Mouse (Mus musculus): ENCODE data around the gene Wnt8b.
A peak's percentile ranks its signal among the peaks of the same experiment; 100 is the strongest.

Gene Wnt8b

DNA sequence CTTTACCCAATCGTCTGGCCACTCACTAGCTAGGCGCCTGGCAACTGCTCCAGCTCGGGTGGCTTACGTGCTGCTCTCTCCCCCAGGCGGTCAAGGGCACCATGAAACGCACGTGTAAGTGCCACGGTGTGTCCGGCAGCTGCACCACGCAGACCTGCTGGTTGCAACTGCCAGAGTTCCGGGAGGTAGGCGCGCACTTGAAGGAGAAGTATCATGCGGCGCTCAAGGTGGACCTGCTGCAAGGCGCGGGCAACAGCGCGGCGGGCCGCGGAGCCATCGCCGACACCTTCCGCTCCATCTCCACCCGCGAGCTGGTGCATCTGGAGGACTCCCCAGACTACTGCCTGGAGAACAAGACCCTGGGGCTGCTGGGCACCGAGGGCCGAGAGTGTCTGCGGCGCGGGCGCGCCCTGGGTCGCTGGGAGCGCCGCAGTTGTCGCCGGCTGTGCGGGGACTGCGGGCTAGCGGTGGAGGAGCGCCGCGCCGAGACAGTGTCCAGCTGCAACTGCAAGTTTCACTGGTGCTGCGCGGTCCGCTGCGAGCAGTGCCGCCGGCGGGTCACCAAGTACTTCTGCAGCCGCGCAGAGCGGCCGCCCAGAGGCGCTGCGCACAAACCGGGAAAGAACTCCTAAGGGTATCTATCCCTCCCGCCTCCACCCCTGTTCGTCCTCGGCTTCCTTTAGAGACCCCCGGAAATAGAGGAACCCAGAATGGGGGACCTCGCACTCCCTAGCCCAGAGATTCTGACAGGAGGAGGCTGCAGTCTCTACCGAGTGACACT is 18.4 kb downstream of the Wnt8b start:
- DNase-seq (ENCODE audit: low read depth, low spot score) = peak; percentile 21

DNA sequence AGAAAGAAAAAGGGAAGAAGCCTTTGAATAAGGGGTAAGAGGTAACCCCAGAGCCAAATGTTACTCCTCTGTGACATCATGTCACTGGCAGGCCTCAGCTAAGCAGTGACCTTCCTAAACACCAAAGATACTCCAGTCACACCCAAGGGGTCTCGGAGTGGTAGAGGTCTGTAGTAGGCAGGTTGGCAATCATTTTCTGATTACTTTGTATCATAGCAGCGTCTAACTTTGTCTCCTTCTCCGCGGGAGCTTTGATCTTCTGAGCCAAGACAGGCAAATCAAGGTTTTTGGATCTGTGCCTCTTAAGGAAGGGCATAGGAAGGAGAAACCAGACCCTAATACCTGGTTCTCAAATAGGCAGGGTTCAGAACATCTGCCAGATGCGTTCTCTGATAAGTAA is 19.3 kb downstream of the Wnt8b start:
- DNase-seq (ENCODE audit: low read depth, low spot score) = peak; percentile 5

DNA sequence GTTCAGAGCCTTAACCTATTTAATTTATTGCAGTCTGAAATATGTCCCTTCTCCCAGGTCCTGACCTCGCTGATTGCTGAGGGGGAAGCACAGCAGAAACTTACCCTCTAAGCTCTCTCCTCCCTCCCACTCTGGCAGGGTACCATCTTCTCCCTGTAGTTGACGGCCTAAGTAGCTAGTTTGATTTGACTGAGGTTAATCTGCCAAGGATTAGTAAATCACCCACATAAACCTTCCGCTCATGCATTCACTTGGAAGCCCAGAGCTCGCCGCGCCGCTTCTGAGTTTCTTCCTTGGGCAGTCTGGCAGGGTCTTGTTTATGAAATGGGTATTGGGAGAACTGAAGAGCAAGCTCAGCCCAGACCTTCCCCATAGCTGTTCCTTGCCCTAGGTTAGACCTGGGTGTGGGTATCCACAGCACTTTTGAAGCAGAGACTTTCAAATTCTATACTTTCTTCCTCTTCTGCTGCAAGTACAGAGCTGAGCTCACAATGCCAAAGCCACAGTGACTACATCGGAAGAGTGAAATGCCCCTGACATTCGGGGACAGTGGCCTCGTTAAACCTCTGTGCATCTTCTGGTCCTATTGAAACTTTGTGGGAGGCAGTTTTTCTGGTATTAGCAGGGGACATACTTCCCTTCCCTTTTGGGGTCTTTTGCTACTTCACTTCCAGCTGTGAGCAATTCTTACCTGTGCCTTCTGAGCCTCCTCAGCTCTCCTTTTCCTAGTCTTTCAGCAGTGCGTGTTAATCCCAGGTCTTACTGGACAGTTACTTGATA is 20.0 kb downstream of the Wnt8b start:
- DNase-seq (ENCODE audit: low read depth, low spot score) = no peak

DNA sequence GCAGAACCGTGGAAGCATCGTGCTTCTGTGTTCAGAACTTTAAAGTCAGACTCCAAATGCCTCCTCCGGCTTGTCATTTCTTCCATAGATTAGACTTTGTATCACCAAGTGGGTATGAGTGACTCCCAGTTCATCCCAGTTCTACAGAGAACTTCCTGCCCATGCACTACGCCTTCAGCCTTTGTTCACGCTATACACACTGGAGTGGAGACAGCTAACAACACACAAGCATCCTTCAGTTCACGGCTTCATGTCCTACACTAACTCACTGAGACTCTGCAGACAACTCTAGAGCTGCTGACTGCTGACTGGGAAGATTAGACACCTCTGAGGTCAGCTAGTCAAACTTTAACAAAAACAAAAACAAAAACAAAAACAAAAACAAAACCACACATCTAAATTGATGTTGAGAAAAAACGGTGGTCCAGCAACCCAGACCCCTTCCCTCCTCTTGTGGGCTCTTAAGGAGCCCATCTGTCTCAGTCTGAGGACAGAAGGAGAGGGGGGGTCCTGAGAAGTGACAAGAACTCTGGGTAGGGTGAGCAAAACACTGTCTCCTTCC is 20.7 kb downstream of the Wnt8b start:
- DNase-seq (ENCODE audit: low read depth, low spot score) = no peak

DNA sequence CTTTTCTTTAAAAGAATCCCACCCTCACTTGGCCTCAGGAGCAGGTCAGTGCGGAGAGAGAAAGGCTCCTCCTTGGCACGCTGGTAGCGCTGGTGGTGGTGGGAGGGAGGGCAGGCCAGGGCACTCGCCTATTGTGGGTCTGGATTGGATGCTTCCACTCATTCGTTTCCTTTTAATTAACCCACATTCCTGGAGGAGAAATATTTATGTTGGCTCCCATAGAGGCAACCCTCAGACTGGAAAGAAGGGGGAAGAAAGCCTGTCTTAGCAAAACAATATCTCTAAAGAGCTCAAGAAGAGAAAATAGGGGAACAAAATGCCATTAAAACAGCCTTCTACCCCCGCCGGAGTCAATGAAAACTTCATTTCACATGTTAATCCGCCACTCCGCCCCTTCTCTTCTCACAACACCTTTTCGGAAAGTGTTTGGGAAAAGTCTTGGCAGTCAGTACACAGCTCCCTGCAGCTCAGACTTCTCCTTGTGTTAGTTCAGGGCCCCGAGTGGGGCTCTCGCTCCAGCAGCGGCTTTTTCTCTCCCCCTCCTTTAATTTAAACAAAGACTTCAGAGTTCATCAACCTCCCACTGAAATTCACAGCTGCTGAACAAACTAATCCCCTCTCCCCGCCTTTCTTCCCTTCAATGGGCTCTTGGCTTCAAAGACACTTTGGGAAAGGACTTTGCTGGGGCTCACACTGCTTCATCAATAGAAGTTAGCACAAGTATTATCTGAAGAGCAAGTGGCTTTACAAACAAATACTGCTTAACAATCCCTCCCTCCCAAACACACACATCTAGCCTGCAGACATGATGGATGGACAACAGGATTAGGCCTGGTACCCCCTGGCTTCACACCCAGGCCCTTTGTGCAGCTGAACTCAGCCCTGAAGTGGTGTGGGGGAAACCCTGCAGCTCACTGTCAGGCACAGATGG is 21.5 kb downstream of the Wnt8b start:
- DNase-seq (ENCODE audit: low read depth, low spot score) = no peak

DNA sequence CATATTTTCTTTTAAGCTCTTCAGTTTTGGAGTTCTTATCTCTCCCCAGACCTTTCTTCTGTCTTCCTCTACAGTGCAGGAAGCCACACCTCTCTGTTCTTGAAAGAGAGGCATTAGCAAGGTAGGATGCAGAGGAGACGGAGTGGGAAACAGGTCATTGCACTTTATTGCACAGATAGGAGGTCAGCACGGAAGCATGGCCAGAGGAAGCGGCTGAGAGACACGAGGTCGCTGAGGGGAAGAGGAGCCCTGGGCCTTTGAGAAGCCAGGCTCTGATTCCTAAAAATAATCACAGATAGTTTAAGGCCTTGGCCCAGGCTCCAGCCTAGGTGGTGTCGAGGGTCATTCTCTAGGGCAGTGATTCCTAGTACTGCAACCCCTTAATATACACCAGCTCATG is 22.5 kb downstream of the Wnt8b start:
- DNase-seq (ENCODE audit: low read depth, low spot score) = no peak

DNA sequence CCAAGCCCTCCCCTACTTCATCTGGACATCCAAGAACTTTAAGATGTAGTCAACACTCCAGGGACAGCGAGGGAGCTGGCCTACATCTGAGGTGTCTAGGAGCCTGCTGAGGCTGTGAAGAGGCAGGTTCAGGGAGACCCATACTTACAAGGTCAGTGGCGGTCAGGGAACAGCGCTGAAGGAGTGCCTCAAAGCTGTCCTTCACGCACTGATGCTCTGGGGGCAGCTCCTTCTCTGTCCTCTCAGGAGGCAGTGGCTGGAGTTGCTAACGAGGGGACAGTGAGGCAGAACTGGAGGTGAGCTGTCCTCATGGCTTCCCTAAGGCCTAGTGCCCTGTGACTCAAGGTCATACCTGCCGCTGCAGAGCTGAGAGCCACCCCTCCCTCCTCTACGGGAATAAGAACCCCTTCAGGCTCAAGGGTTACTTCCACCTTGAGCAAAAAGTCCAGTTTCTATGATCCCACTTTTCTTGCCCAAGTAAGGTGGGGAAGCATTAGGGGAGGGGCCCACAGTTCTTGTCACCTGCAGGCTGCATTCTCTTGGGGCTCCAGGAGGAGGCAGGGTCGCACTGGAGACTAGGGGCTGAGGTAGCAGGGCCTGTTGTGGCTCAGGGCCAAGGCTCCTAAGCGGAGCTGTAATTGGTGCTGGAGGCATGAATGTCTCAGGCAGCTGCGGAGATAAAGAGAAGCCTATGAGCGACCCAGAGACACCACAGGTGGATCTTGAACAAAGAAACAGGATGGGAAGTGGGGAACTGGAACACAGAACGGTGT is 24.9 kb downstream of the Wnt8b start:
- no peak for DNase-seq (ENCODE audit: low read depth, low spot score)

DNA sequence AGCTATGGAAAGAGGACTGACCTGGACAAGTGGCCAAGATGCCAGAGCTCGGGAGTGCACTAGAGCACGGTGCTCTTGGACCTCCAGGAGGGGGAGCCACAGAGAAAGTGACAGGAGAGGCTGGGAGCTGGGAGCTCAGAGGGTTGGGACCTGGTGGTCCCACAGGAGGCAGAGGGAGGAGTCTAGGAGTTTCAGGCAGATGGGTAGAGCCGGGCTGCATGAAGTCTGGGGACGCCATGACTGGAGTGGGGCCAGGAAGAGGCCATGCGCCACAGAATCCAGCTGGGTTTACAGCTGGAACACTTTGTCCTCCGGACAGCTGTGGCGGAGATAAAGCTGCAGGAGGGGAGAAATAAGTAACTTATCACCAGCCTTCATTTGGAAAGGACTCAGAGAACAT is 25.9 kb downstream of the Wnt8b start:
- DNase-seq (ENCODE audit: low read depth, low spot score) = no peak

DNA sequence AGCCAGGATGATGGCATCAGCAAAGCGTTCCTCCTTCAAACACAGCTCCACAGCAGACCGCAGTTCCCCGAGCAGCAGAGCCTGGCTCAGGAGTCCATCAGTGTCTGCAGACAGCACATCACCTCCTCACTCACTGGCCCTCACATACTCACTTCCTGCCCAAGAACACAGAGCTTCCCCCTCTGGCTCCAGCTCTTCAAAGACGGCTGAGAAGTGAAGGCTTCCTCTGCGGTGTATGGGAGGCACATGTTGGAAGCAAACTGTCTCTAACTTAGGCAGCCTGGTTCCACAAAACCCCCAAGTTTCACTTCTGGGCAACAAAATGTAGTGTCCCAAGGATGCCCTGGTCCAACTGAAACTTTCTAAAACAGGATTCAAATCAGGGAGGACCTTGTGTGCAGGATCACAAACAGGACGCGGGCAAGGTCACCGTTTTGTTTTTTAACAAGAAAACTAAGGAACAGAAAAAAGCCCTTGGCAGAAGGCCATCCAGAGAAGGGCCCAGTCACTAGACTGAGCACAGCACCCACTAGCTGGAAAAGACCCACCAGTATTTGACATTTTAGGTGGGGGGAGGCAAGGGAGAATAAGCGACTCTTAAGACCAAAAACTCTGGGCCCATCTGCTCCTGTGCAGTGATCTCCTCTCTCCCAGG is 32.4 kb downstream of the Wnt8b start:
- DNase-seq (ENCODE audit: low read depth, low spot score) = no peak

DNA sequence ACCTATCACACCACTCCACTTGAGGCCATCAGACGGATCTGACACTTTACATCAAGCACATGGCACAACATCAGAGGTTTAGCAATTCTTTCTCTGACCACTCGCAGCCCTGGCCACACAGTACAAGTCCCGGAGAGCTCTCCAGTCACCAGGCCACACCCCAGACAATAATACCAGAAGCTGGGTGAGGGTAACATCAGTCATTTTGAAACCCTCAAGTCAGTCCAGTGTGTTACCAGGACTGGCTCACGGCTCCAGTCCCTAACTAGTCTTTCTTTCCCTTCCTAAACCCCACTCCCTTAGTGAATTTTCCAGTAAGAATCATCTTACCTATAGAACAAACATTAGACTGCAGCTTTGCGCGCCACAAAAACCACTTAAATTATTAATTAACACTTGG is 36.7 kb downstream of the Wnt8b start:
- DNase-seq (ENCODE audit: low read depth, low spot score) = no peak

DNA sequence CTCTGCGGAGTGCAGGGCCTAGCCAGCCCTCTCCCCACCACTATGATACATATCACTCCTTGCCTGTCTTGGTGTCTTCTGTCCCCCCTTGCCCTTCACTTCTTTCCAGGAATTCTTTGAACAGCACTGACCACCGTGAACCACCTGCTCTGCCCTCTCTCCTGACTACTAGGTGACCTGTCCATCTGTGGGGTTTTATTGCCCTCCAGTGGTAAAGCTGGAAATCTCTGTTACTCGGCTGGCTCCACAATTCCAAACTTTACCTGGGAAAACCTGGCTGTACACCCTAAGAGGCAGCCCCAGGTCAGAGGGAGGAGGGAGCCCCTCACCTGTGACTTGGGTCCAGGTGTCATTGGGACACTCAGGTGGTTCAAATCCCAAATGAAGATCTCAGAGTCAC is 42.1 kb downstream of the Wnt8b start:
- DNase-seq (ENCODE audit: low read depth, low spot score) = no peak

DNA sequence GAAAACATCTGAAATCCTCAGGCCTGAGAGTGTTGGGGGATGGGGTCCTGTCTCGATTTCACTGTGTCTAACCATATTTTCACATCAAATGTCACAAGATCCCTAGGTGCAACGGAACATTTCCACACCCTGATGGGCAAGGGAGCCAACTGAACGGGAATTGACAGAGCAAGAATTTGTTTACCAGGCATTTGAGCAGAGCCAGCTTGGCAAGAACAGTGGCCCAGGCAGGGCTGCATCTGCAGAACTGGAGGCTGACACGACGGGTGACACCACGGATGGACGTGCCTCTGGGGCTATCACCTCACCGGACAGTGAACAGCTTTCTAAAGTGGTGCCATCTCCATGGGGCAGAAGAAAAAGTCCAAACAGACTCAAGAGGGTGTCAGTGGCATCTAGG is 44.1 kb downstream of the Wnt8b start:
- no peak for DNase-seq (ENCODE audit: low read depth, low spot score)

DNA sequence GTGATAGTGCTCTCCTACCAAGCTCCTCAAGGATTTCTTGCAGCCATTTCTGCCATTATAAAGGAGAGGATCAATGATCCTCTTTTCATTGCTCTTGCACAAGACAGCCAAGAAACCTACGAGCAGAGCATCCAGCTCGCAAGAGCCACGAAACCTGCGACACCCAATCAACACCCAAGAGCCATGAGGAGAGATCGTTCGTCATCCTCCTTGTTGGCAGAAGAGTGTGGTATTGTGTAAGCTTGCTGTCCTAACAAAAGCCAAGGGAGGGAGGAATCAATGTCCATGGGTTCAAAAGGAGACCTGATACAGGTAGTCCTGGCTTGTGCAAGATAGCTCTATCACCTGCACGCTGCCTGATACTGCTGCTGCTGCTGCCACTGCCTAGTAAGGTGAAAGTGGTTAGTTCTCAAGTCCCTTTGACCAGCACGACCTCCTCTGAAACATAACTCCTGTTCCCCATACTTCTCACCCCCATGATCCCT is 49.5 kb downstream of the Wnt8b start:
- DNase-seq (ENCODE audit: low read depth, low spot score) = no peak

DNA sequence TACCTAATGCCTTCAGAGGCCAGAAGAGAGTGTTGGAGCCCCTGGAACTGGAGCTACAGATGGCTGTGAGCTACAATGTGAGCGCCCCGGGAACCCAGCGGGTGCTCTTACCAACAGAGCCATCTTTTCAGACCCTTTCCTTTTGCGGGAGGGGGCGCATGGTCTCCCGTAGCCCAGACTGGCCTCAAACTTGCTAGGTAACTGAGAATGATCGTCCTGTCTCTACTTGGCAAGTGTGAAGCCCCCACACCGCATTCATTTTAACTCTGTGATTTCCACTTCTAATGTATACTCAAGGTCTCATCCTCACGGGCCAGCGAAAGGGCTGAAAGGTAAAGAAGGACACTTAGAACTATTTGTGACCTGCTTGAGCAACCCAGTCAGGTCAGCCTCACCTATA is 51.1 kb downstream of the Wnt8b start:
- DNase-seq (ENCODE audit: low read depth, low spot score) = no peak

DNA sequence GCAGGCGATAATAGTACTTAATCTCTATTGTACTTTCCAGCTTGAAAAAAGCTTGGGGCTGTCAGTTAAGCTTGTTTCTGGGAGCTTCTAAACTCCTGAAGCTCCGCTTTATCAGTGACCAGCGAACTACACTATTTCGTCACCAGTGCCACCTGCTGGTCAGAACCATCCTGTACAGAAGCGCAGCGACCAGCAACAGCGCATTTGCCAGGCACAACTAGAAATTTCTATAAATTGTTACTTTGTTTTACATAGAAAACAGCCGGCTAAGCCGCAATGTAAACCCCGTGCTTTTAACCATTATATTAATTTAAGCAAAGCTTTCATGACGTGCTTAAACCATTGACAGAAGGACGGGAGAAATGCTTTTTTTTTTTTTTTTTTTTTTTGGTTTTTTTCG is 51.5 kb downstream of the Wnt8b start:
- peak; percentile 83 for DNase-seq (ENCODE audit: low read depth, low spot score)

DNA sequence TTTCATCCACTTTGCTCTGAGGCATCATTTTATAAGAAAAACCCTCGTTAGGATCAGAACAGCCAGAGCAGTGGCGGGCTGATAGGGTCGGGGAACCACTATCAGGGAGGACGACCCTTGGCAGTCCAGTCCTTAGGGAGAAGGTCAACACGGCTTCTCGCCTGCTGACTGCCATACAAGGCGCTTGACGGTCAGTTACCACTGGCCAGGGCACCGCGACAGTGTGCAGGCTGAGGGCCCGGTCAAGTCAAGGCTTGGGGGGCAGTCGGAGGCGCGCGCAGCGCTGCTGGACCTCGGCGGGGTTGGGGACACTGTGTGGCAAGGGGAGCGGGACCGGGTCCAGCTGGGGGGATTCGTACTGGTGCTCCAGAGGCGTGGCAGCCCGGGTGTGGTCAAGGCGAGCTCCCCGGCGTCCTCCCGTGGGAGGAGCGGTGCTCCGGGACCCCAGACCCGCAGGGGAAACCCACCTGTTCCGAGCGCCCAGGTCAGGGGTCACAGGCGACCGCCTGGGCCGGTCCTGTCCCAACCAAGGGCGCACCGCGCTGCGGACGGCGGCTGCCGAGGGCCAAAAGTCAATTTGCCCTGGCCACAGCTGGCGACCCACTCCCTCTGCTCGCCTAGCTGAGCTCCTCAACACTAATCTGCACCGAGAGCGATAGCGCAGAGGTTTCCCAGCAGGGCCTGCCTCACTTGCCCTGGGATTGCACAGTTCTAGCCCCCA is 52.2 kb downstream of the Wnt8b start, which contains the start of gene Sec31b:
Gene Sec31b, minus strand, starts transcription at position 544 of the 721 bp plus-strand sequence.
- DNase-seq (ENCODE audit: low read depth, low spot score) = no peak

DNA sequence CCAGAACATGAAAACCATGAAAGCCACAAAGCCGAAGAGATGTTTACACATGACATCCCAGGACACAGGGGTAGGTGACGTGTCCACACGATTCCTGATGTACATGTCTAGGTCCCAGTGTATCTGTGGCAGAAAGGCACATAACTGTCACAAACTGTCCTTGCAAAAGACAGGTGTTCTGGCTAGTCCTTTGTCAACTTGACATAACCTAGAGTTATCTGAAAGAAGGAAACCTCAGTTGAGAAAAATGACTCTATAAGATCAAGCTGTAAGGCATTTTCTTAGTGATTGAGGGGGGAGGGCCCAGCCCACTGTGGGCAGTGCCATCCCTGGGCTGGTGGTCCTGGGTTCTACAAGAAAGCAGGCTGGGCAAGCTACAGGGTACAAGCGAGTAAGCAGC is 59.5 kb downstream of the Wnt8b start, which contains the start of gene Gm20538:
Gene Gm20538, minus strand, starts transcription at position 101 of the 400 bp plus-strand sequence.
- no peak for DNase-seq (ENCODE audit: low read depth, low spot score)

DNA sequence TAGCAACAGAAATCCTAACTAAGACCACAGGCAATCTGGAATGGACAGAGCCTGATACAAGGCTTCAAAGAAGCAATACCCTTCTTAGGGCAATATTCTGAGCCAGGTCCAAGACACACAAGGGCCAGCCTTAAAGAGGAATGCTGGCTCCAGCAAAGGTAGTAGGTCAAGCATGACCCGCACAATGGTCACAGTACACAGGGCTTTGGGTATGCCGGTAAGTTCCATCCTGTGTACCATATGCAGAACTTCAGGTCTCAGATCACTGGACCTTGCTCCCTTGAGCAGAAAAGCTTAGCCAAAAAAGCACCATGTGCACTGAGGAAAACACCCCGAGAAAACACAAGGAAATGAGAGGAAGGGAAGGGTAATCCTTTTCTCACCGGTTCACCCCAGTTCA is 60.0 kb downstream of the Wnt8b start:
- no peak for DNase-seq (ENCODE audit: low read depth, low spot score)

DNA sequence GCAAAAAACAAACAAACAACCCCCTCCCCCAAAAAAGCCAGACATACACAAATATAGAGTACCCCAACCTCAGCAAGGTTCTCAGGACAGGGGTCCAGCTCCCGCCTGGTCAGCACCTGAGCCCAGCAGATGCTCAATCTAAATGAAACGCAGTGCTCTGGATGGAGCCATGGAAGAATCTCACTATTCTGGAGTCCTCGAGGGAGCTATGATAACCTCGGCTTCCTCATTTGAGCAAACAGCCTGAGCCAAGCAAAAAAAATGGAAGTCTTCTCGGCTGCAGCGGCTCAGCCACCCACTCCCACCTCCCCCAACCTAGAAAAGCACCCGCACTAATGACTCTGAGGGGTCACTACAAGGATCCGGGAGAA is 61.2 kb downstream of the Wnt8b start:
- no peak for DNase-seq (ENCODE audit: low read depth, low spot score)
